Mouse (Mus musculus) liver, embryonic 13.5 days (tissue): ENCODE data around the gene Cldn4. TPM values are rescaled to one million over a fixed set of nuclear protein-coding genes. Genes with fewer than 3 reads are reported as not detected.

ENCODE experiments used
- ATAC-seq: fragments of 200-750 bp; cut with Nextera tagmentation; 2 replicates; pipeline ENCODE4 v1.8.0; 2017; ENCODE audit warnings: low read depth, mild to moderate bottlenecking, moderate number of reproducible peaks, moderate library complexity
- DNase-seq: peaks from one replicate; pipeline ENCODE4 v3.0.0; 2022
- H3K27ac ChIP-seq: fragments of 300-500 bp; sonication (generic); 2 replicates; pipeline ENCODE4 v1.5.1; 2015; ENCODE audit warnings: moderate library complexity, mild to moderate bottlenecking, inconsistent platforms
- H3K27me3 ChIP-seq: fragments of 300-500 bp; sonication (generic); 2 replicates; pipeline ENCODE4 v1.6.1; 2015; ENCODE audit warnings: mild to moderate bottlenecking, inconsistent platforms
- H3K36me3 ChIP-seq: fragments of 300-500 bp; sonication (generic); 2 replicates; pipeline ENCODE4 v1.6.1; 2015; ENCODE audit warnings: mild to moderate bottlenecking, inconsistent platforms
- H3K4me1 ChIP-seq: fragments of 300-500 bp; sonication (generic); replicated peaks from 2 replicates; pipeline ENCODE4 v1.6.1; 2015; ENCODE audit warnings: inconsistent platforms
- H3K4me2 ChIP-seq: fragments of 300-500 bp; sonication (generic); 2 replicates; pipeline ENCODE4 v1.6.1; 2015; ENCODE audit warnings: inconsistent platforms, mild to moderate bottlenecking, moderate library complexity
- H3K4me3 ChIP-seq: fragments of 300-500 bp; sonication (generic); replicated peaks from 2 replicates; pipeline ENCODE4 v1.5.1; 2015; ENCODE audit warnings: mild to moderate bottlenecking, inconsistent platforms
- H3K9ac ChIP-seq: fragments of 300-500 bp; sonication (generic); 2 replicates; pipeline ENCODE4 v1.6.1; 2015; ENCODE audit warnings: mild to moderate bottlenecking, inconsistent platforms
- H3K9me3 ChIP-seq: fragments of 300-500 bp; sonication (generic); replicated peaks from 2 replicates; pipeline ENCODE4 v1.6.1; 2016; ENCODE audit warnings: inconsistent platforms
- WGBS: fragments of 180-500 bp; shearing (Covaris S2); methylation state at CpG from one replicate; pipeline ENCODE4 v1.1.7; 2015; ENCODE audit not compliant: insufficient replicate concordance; 5-methylcytosine and 5-hydroxymethylcytosine counted together
- polyA plus RNA-seq: library from polyadenylated mRNA; unstranded; fragments of >200 nt; fragmentation: Nextera tagmentation; extraction: Ambion mirVana; gene quantifications from 2 replicates; pipeline ENCODE4 v1.2.1, GENCODE M21; 2015

The Cldn4 gene
- polyA plus RNA-seq, 1 experiment from 2014 or later, result 0.15 TPM

DNA sequence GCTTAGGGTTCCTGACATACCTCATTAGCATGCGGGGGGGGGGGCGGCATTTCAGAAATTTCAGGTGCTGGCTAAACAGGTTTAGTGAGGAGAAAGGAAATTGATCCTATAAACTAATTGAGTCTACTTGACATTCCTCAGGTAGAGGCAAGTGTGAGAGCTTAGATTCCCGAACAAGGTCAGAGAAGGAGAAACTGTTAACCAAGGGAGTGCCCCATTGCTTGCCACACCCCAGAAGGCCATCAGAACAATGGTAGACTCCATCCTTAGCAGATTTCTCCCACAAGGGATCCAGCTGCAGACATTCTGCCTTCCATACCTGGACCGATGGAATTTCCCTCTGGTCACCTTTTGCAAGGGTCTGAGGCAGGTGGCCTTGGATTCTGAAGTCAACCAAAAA, 20.0 kb downstream of the Cldn4 start:
- 63% methylated on average over 4 of the region's 4 CpGs for WGBS
- H3K36me3 ChIP-seq, result no peaks in the 10 kb centered on the region

DNA sequence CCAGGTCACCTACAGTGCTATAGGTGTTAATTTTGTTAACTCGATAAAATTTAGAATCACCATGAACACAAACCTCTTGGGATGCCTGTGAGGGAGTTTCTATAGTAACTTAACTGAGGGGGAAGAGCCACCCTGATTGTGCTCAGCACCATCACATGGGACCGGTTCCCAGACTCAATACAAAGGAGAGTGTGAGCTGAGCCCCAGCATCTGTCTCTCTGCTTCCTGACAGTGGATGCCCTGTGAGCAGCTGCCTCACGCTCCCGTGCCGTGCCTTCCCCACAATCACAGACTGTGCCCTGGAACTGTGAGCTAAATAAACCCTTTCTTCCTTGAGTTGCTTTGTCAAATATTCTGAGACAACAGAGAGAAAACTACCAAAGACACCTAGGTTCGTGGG, 23.6 kb downstream of the Cldn4 start:
- H3K9me3 ChIP-seq, result no peaks in the 10 kb centered on the region
- H3K4me3 ChIP-seq, result no peak overlapping the region
- no peaks in the 10 kb centered on the region for H3K36me3 ChIP-seq
- WGBS, result 62% methylated on average over 6 of the region's 6 CpGs
- no peak overlapping the region for H3K9ac ChIP-seq
- peaks cover 5% of the 10 kb centered on the region; the same call in 1 of the 2 replicates for H3K27me3 ChIP-seq
- H3K4me1 ChIP-seq, result peaks cover 46% of the 10 kb centered on the region
- H3K4me2 ChIP-seq, result no peak overlapping the region
- DNase-seq (no peak), ATAC-seq (no peak)
- H3K27ac ChIP-seq, result peak overlapping the region; percentile 35; the same call in 1 of the 2 replicates

More for the DNA sequence above, 20.0 kb downstream of the Cldn4 start:
- DNase-seq, result no peak
- H3K27ac ChIP-seq, result no peak overlapping the region
- no peak for ATAC-seq
- H3K4me1 ChIP-seq, result peaks cover 16% of the 10 kb centered on the region
- no peak overlapping the region for H3K9ac ChIP-seq
- no peak overlapping the region for H3K4me3 ChIP-seq
- peaks cover 9% of the 10 kb centered on the region; the same call in 1 of the 2 replicates for H3K27me3 ChIP-seq
- no peaks in the 10 kb centered on the region for H3K9me3 ChIP-seq
- no peak overlapping the region for H3K4me2 ChIP-seq

DNA sequence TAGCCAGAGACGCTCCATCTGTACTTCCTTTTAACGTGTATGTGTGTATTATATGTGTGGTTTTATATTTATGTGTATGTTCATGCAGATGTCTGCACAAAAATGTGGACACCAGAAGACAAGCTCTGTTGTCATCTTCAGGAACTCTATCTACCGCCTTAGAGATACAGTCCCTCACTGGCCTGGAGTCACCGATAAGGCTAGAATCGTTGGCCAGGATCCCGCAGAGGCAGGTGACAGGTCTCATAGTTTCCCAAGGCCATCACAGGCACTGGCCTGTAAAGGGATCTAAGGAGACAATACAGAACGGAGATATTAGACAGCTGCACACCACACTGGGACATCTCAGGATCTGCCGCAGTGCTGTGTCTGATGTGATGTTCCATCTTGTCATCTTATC, 25.6 kb downstream of the Cldn4 start:
- peak; percentile 53 for DNase-seq
- H3K9ac ChIP-seq, result peak overlapping the region; percentile 71
- ATAC-seq, result peak; percentile 37
- peaks cover 66% of the 10 kb centered on the region for H3K4me1 ChIP-seq
- peak overlapping the region; percentile 63 for H3K4me2 ChIP-seq
- H3K27me3 ChIP-seq, result 0 out of 2 replicates have a peak, but pooled peaks cover 1% of the 10 kb centered on the region
- H3K36me3 ChIP-seq, result no peaks in the 10 kb centered on the region
- H3K9me3 ChIP-seq, result peaks cover 6% of the 10 kb centered on the region
- no peak overlapping the region for H3K4me3 ChIP-seq
- 37% methylated on average over 8 of the region's 8 CpGs for WGBS
- peak overlapping the region; percentile 100 for H3K27ac ChIP-seq

DNA sequence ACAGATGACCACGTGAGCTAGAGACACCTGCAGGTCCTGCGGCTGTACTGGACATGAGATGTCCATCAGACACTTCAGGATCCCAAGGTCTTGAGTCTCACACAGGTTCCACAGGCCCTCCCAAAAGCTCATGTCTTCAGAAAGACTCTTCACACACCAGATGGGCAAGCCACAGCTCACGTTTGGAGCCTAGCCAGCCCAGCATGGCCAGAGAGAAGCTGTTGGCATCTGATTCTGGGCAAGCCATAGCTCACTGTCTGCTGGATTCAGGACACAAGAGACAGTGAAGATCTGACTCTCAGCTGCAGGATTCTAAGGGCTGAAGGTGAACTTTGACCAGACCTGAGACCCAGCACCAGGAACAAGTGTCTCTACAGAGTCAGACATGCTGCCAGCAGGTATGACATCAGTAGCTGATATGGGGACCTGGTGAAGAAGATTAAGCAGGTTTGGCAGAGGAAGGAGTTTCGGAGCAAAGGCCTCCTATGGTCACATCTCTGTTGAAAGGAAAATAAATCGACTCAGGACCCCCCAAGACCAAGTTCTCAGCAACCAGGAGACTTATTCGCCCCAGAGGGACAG, 26.5 kb downstream of the Cldn4 start:
- WGBS, result 52% methylated on average over 6 of the region's 6 CpGs
- Histone ChIP-seq H3K4me2 (peak overlapping the region; percentile 63), H3K36me3 (no peaks in the 10 kb centered on the region), H3K4me1 (peaks cover 73% of the 10 kb centered on the region), H3K27ac (peak overlapping the region; percentile 100), H3K9ac (peak overlapping the region; percentile 71), H3K27me3 (no peaks in the 10 kb centered on the region), H3K4me3 (no peak overlapping the region), H3K9me3 (peaks cover 6% of the 10 kb centered on the region)
- no peak for ATAC-seq
- peak; percentile 41 for DNase-seq

DNA sequence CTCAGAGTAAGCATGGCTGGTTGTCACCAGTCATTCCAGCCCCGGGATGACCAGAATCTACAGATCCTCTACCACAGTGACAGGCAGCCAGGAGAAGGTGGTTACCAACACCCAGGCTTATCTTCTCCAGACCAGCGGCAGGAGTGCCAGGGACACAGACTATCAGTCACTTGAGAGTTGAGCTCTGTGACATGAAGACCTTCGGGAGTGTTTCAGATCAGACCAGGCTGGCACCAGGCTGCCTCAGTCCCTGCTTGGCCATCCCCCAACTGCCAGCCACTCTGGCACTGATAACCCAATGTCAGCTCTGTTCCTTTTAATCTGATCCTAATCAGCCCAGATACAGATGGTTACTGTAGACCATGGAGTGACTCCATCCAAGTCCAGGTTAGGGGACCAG, 27.6 kb downstream of the Cldn4 start:
- H3K27me3 ChIP-seq, result no peaks in the 10 kb centered on the region
- 10% methylated on average over 3 of the region's 3 CpGs for WGBS
- peaks cover 73% of the 10 kb centered on the region for H3K4me1 ChIP-seq
- H3K27ac ChIP-seq, result peak overlapping the region; percentile 100
- H3K4me3 ChIP-seq, result peak overlapping the region; percentile 33
- peak overlapping the region; percentile 71 for H3K9ac ChIP-seq
- ATAC-seq, result peak; percentile 91
- H3K36me3 ChIP-seq, result no peaks in the 10 kb centered on the region
- H3K9me3 ChIP-seq, result peaks cover 6% of the 10 kb centered on the region
- H3K4me2 ChIP-seq, result peak overlapping the region; percentile 63
- peak; percentile 86 for DNase-seq

DNA sequence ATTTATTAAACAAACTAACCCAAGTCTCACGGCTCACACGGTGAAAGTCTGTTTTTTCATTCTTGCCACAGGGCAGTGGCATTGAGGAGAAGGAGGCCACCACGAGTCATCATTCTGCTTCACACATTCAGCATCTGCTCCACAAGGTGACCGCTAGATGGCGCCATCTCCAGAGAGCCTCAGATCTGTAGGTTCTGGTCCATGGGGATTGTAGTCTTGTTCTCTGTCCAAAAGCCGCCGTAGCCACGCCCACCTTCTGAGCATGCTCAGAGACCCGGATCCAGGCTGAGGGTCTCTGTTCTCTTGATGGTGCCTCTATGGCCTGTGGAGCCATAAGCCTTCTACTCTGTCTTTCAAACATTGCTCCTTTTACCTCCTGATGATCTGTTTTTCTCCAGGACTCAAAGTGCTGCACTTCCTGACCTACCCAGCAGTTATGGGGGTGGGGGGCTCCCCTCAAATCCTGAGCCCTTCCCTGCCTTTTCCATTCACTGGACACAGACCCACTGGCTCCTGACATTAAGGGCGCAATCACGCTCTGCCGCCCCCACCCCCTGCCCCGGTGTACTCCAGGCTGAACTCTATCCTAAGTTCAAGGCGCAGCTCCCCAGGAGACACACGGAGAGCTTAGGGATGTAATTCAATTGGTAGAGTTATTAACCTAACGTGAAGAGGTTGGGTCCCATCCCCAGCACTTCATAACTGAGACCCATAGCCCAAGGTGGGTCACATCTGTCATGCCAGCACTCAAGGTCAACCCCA, 28.5 kb downstream of the Cldn4 start:
- peak; percentile 79 for DNase-seq
- Histone ChIP-seq H3K36me3 (no peaks in the 10 kb centered on the region), H3K27ac (peak overlapping the region; percentile 100), H3K9ac (peak overlapping the region; percentile 69), H3K4me1 (peaks cover 73% of the 10 kb centered on the region), H3K4me3 (peak overlapping the region; percentile 29; the same call in 1 of the 2 replicates), H3K27me3 (no peaks in the 10 kb centered on the region), H3K9me3 (peaks cover 6% of the 10 kb centered on the region), H3K4me2 (peak overlapping the region; percentile 63)
- ATAC-seq, result no peak
- WGBS, result 39% methylated on average over 16 of the region's 16 CpGs

DNA sequence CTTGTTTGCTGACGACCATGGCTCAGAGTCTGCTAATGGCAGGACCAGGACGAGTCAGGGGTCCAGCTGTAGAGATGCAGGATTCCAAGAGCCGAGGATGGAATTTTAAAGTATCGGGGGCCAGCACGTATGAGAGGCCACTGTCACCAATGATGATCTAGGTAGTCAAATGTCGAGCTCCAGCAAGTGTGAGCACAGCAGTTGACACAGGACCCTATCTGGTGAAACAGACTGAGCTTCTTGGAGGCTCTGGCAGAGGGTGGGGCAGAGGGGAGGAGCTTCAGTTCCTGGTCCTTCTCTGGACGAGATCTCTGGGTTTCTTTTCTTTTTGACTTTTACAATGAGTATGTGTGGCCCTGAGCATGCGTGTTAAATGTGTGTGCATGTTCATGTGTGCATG, 31.4 kb downstream of the Cldn4 start, which contains the start of gene Cldn13:
TSS of gene Cldn13 (minus strand) at position 216 of the 400 bp plus-strand sequence.
- Histone ChIP-seq H3K27me3 (no peaks in the 10 kb centered on the region), H3K4me1 (peaks cover 66% of the 10 kb centered on the region), H3K9ac (peak within 1 kb of the TSS; percentile 95), H3K4me3 (peak within 1 kb of the TSS; percentile 81), H3K27ac (peak within 1 kb of the TSS; percentile 100), H3K4me2 (peak within 1 kb of the TSS; percentile 77), H3K36me3 (peaks cover 9% of the 10 kb centered on the region; the same call in 1 of the 2 replicates), H3K9me3 (peaks cover 6% of the 10 kb centered on the region)
- DNase-seq (peak; percentile 87), ATAC-seq (peak; percentile 58)
- WGBS, result 23% methylated on average over 8 of the region's 8 CpGs

DNA sequence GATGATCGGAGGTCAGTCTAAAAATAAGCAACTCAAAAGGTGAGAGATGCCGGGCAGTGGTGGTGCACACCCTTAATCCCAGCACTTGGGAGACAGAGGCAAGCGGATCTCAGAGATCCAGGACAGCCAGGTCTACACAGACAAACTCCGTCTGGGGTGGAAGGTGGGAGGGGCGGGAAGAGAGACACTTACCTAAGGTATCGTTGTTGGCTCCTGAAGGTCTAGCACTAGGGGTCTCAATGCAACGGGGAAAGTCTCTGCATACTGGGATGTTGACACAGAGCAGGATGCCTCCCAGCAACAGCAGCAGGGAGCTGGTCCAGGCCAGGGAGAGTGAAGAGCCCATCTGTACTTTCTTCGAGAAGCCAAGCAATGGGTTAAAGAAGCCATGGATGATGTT, 32.2 kb downstream of the Cldn4 start:
- H3K4me1 ChIP-seq, result peaks cover 58% of the 10 kb centered on the region
- ATAC-seq, result no peak
- H3K4me2 ChIP-seq, result peak overlapping the region; percentile 77
- peak overlapping the region; percentile 100 for H3K27ac ChIP-seq
- peak overlapping the region; percentile 95 for H3K9ac ChIP-seq
- H3K36me3 ChIP-seq, result peaks cover 9% of the 10 kb centered on the region; the same call in 1 of the 2 replicates
- peaks cover 6% of the 10 kb centered on the region for H3K9me3 ChIP-seq
- peak overlapping the region; percentile 81 for H3K4me3 ChIP-seq
- DNase-seq, result peak; percentile 28
- no peaks in the 10 kb centered on the region for H3K27me3 ChIP-seq
- WGBS, result 24% methylated on average over 8 of the region's 8 CpGs

DNA sequence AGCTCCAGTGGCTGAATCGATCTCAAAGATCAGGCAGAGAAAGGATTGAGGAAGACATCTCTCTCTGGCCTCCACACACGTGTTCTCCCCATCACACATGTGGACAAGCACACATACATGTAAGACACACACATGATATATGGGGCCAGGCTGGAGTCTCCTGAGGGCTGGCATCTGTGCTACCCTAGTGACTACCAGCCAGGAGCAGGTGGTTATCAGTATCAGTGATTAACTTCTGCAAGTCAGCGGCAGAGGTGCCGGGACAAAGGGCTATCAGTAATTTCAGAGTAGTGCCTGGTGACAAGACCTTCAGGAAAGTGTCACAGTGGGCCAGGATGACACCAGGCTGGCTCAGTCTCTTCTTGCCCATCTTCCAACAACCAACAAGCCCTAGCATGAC, 33.0 kb downstream of the Cldn4 start:
- 18% methylated on average over 4 of the region's 4 CpGs for WGBS
- Histone ChIP-seq H3K27ac (peak overlapping the region; percentile 100), H3K9me3 (peaks cover 6% of the 10 kb centered on the region), H3K4me2 (peak overlapping the region; percentile 77), H3K4me1 (peaks cover 56% of the 10 kb centered on the region), H3K27me3 (no peaks in the 10 kb centered on the region), H3K36me3 (peaks cover 9% of the 10 kb centered on the region; the same call in 1 of the 2 replicates), H3K4me3 (peak overlapping the region; percentile 81), H3K9ac (peak overlapping the region; percentile 95)
- DNase-seq (peak; percentile 87), ATAC-seq (peak; percentile 88)

DNA sequence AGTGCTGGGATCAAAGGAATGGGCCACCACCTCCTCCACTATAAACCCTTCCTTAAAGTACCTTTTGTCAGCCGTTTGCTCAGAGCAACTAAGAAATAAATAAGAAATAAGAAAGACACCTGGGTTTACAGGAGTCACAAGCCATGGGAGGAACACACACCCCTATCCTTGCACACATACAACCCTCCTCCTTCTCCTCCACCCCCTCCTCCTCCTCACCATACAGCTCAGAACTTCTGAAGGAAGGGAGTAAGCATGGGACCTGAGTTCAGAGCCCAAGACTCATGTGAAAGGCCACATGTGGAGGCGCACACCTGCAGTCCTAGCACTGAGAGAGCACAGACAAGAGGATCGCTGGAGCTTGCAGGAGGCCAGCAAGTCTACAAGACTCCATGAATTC, 33.4 kb downstream of the Cldn4 start:
- ATAC-seq, result peak; percentile 48
- Histone ChIP-seq H3K27me3 (no peaks in the 10 kb centered on the region), H3K36me3 (peaks cover 9% of the 10 kb centered on the region; the same call in 1 of the 2 replicates), H3K9ac (peak overlapping the region; percentile 95), H3K4me2 (peak overlapping the region; percentile 77), H3K4me3 (peak overlapping the region; percentile 81), H3K27ac (peak overlapping the region; percentile 100), H3K4me1 (peaks cover 52% of the 10 kb centered on the region), H3K9me3 (peaks cover 6% of the 10 kb centered on the region)
- no peak for DNase-seq
- WGBS, result 38% methylated on average over 3 of the region's 3 CpGs

DNA sequence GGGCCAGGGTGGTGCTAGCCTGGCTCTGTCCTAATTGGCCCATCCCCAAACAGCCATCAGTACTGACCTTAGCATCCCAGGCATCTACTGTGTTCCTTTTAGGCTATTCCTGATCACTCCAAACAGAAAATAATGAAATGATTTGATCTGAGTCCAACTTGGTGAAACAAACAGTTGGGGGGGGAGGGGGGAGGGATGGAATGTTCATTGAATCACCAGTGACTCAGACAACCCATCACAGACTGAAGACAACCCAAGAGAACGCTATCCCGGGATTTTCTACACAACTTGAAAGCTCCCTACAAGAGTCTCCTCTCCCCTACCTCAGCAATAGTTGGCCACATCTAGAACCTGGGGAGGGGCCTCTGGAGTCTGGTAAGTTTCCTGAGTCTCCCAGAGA, 34.8 kb downstream of the Cldn4 start:
- peak overlapping the region; percentile 59 for H3K9ac ChIP-seq
- peaks cover 9% of the 10 kb centered on the region; the same call in 1 of the 2 replicates for H3K36me3 ChIP-seq
- no peak for DNase-seq
- peaks cover 41% of the 10 kb centered on the region for H3K4me1 ChIP-seq
- H3K4me3 ChIP-seq, result peak overlapping the region; percentile 81
- peak overlapping the region; percentile 77 for H3K4me2 ChIP-seq
- peak overlapping the region; percentile 74 for H3K27ac ChIP-seq
- 94% methylated on average over 2 of the region's 2 CpGs for WGBS
- H3K9me3 ChIP-seq, result peaks cover 2% of the 10 kb centered on the region; the same call in 1 of the 2 replicates
- H3K27me3 ChIP-seq, result no peaks in the 10 kb centered on the region
- no peak for ATAC-seq
